Mouse (Mus musculus) layer of hippocampus, adult 8-10 months (tissue): Measurements from ENCODE around the gene Nanos3. TPM values are rescaled to one million over a fixed set of nuclear protein-coding genes. Genes with fewer than 3 reads are reported as not detected.

ENCODE experiments used
- DNase-seq, 2 experiments: peaks; one replicate each; pipeline ENCODE4 v3.0.0; 2022; ENCODE audit warnings: low spot score in 2 of 2
- total RNA-seq, 4 experiments: library from RNA; stranded (reverse); gene quantifications; 2 replicates each; pipeline ENCODE4 v1.2.4; 2022

The Nanos3 gene
- total RNA-seq: 1 to 10 TPM; 1.0 to 3.7 (median 2.8) TPM

- no peak for DNase-seq
Measured at GRCm38 (mm10) chr8:84185117-84185516, at the start of gene Nanos3. Gene Nanos3, minus strand, starts transcription at chr8:84185217.

GRCm38 (mm10) chr8:84233055-84233454 lies 48.0 kb upstream of the Nanos3 start:
- DNase-seq: no peak

- no peak for DNase-seq
Measured at GRCm38 (mm10) chr8:84230735-84231134, 45.7 kb upstream of the Nanos3 start.

GRCm38 (mm10) chr8:84223322-84224029 lies 38.5 kb upstream of the Nanos3 start:
- DNase-seq: no peak

- DNase-seq: peak in 1 of 2 experiments; percentile 54
Measured at GRCm38 (mm10) chr8:84222566-84223165, 37.6 kb upstream of the Nanos3 start.

- DNase-seq: no peak
Measured at GRCm38 (mm10) chr8:84220105-84220504, 35.1 kb upstream of the Nanos3 start.

GRCm38 (mm10) chr8:84218143-84218542 lies 33.1 kb upstream of the Nanos3 start:
- no peak for DNase-seq

- no peak for DNase-seq
Measured at GRCm38 (mm10) chr8:84217206-84217605, 32.2 kb upstream of the Nanos3 start.

- DNase-seq: no peak
Measured at GRCm38 (mm10) chr8:84213277-84213676, 28.3 kb upstream of the Nanos3 start.

- DNase-seq: no peak
Measured at GRCm38 (mm10) chr8:84211881-84212563, 27.0 kb upstream of the Nanos3 start.

GRCm38 (mm10) chr8:84211202-84211601 lies 26.2 kb upstream of the Nanos3 start:
- DNase-seq: no peak

GRCm38 (mm10) chr8:84210167-84210791 lies 25.3 kb upstream of the Nanos3 start:
- peak in 1 of 2 experiments; percentile 83 for DNase-seq

- DNase-seq: no peak
Measured at GRCm38 (mm10) chr8:84208381-84209380, 23.7 kb upstream of the Nanos3 start.

- no peak for DNase-seq
Measured at GRCm38 (mm10) chr8:84207811-84208210, 22.8 kb upstream of the Nanos3 start.

- DNase-seq: no peak
Measured at GRCm38 (mm10) chr8:84206666-84207065, 21.6 kb upstream of the Nanos3 start.

- no peak for DNase-seq
Measured at GRCm38 (mm10) chr8:84205073-84205472, 20.1 kb upstream of the Nanos3 start.

- no peak for DNase-seq
Measured at GRCm38 (mm10) chr8:84203975-84204772, 19.2 kb upstream of the Nanos3 start.

- DNase-seq: no peak
Measured at GRCm38 (mm10) chr8:84202938-84203917, 18.2 kb upstream of the Nanos3 start.

- no peak for DNase-seq
Measured at GRCm38 (mm10) chr8:84202466-84202865, 17.4 kb upstream of the Nanos3 start.
